Comparison of ENCODE assay signal across 9 mouse cellular contexts in genomic region chrX:50657835-50658565, GRCm38 (mm10).
DNase-seq lines count a peak whose midpoint lies in the region; ATAC-seq and TF ChIP-seq lines count a peak whose summit lies in the region.
"Had no signal": no experiment of that assay in that cellular context is flagged by ENCODE, and none has a peak within 500 bp of the region (broad histone marks: within the 10 kb centered on the region; RNA-seq: fewer than 3 reads in every experiment).

No protein-coding gene starts in this region.

- 36% methylated on average over 9 of the region's 9 CpGs for WGBS in forebrain, embryonic 11.5 days
- 36% methylated on average over 9 of the region's 9 CpGs for WGBS in hindbrain, embryonic 12.5 days

- TF ChIP-seq CTCF in G1E (IDR thresholded peaks at IDR 0.05; ENCODE audit: low read depth, low read length): peak; percentile 93

- no peaks in the 10 kb centered on the region for H3K27me3 ChIP-seq in G1E (ENCODE audit: insufficient read depth, low read length)
- H3K27me3 ChIP-seq in forebrain, embryonic 11.5 days (ENCODE audit: control insufficient read depth, insufficient read depth, low read length): no peaks in the 10 kb centered on the region
- 0 out of 2 replicates have a peak, but pooled peaks cover 3% of the 10 kb centered on the region for H3K27me3 ChIP-seq in hindbrain, embryonic 12.5 days
- H3K27me3 ChIP-seq: liver, embryonic 15.5 days had no signal

- no peak overlapping the region for H3K4me3 ChIP-seq in G1E (ENCODE audit: low read depth, low read length)
- H3K4me3 ChIP-seq in forebrain, embryonic 11.5 days (ENCODE audit: low read depth, low read length): no peak overlapping the region
- H3K4me3 ChIP-seq in hindbrain, embryonic 12.5 days: no peak overlapping the region
- H3K4me3 ChIP-seq: liver, embryonic 15.5 days had no signal

- H3K9ac ChIP-seq in forebrain, embryonic 11.5 days (ENCODE audit: low read length): peak overlapping the region; percentile 20; the same call in 1 of the 2 replicates
- no peak overlapping the region for H3K9ac ChIP-seq in hindbrain, embryonic 12.5 days
- H3K9ac ChIP-seq: liver, embryonic 15.5 days had no signal

- no peak overlapping the region for H3K27ac ChIP-seq in forebrain, embryonic 11.5 days (ENCODE audit: low read depth, low read length)
- no peak overlapping the region for H3K27ac ChIP-seq in hindbrain, embryonic 12.5 days
- H3K27ac ChIP-seq: liver, embryonic 15.5 days had no signal

- no peak overlapping the region for H3K4me2 ChIP-seq in forebrain, embryonic 11.5 days (ENCODE audit: low read depth, low read length, severe bottlenecking)
- peak overlapping the region; percentile 22; the same call in 1 of the 2 replicates for H3K4me2 ChIP-seq in hindbrain, embryonic 12.5 days (replicated peaks)
- H3K4me2 ChIP-seq: liver, embryonic 15.5 days had no signal

- no peaks in the 10 kb centered on the region for H3K4me1 ChIP-seq in G1E (ENCODE audit: insufficient read depth, low read depth, low read length)
- no peaks in the 10 kb centered on the region for H3K4me1 ChIP-seq in forebrain, embryonic 11.5 days (replicated peaks; ENCODE audit: control insufficient read depth, insufficient read depth, low read length)
- no peaks in the 10 kb centered on the region for H3K4me1 ChIP-seq in hindbrain, embryonic 12.5 days
- H3K4me1 ChIP-seq: liver, embryonic 15.5 days had no signal

- no peaks in the 10 kb centered on the region for H3K36me3 ChIP-seq in G1E (replicated peaks)
- no peaks in the 10 kb centered on the region for H3K36me3 ChIP-seq in forebrain, embryonic 11.5 days (ENCODE audit: control insufficient read depth, insufficient read depth, low read length)
- H3K36me3 ChIP-seq in hindbrain, embryonic 12.5 days: no peaks in the 10 kb centered on the region
- H3K36me3 ChIP-seq: liver, embryonic 15.5 days had no signal

- no peak for ATAC-seq in G1E (ENCODE audit: extremely low read depth, insufficient number of reproducible peaks, low FRiP score, poor library complexity, severe bottlenecking)
- ATAC-seq in forebrain, embryonic 11.5 days (replicated peaks; ENCODE audit: low FRiP score): peak; percentile 69
- peak; percentile 79 for ATAC-seq in hindbrain, embryonic 12.5 days (ENCODE audit: low FRiP score)
- 0 out of 2 replicates have a peak, but pooled peaks have one; percentile 59 for ATAC-seq in megakaryocyte-erythroid progenitor cell, adult 5-6 weeks (replicated peaks; ENCODE audit: low FRiP score, low TSS enrichment, poor library complexity, severe bottlenecking)
- ATAC-seq in erythroid progenitor cell, adult 5-6 weeks (replicated peaks; ENCODE audit: low FRiP score, poor library complexity, severe bottlenecking): no peak

- no peaks in the 10 kb centered on the region for H3K9me3 ChIP-seq in G1E (replicated peaks)
- H3K9me3 ChIP-seq in forebrain, embryonic 11.5 days (ENCODE audit: control insufficient read depth, low read length): no peaks in the 10 kb centered on the region
- H3K9me3 ChIP-seq in hindbrain, embryonic 12.5 days (replicated peaks): no peaks in the 10 kb centered on the region
- H3K9me3 ChIP-seq: liver, embryonic 15.5 days had no signal

- DNase-seq in G1E (ENCODE audit: low spot score): no peak
- DNase-seq in adrenal gland, postnatal 14 days: peak; percentile 52
- peak; percentile 82 for DNase-seq in forebrain, embryonic 11.5 days (ENCODE audit: low spot score)
- peak; percentile 34 to 68 for DNase-seq in layer of hippocampus, postnatal 25 days (ENCODE audit: extremely low spot score in 1 of 2, low spot score in 1 of 2)
- peak; percentile 48 for DNase-seq in right cerebral cortex, postnatal 14 days

Comparison
In these comparisons a context has a peak if more than half of its experiments do, and no peak if none do; other contexts are left out.
1. ATAC-seq: peak in forebrain, embryonic 11.5 days (single experiment), hindbrain, embryonic 12.5 days (single experiment) and megakaryocyte-erythroid progenitor cell, adult 5-6 weeks (single experiment); none in G1E (single experiment) and erythroid progenitor cell, adult 5-6 weeks (single experiment).